In genomic region chr14:17478963-17479362, GRCm38 (mm10) we compare ENCODE assay signal across 29 mouse cellular contexts.
"Had no signal": no experiment of that assay in that cellular context is flagged by ENCODE, and none has a peak within 500 bp of the region (broad histone marks: within the 10 kb centered on the region; RNA-seq: fewer than 3 reads in every experiment).

No protein-coding gene starts in this region.

- H3K27ac ChIP-seq: embryonic facial prominence, embryonic 10.5 days; embryonic facial prominence, embryonic 12.5 days; embryonic facial prominence, embryonic 13.5 days; embryonic facial prominence, embryonic 15.5 days; forebrain, embryonic 10.5 days; forebrain, embryonic 12.5 days; forebrain, embryonic 13.5 days; forebrain, embryonic 15.5 days; gastrocnemius, adult 2 months; heart, adult 2 months had no signal

- H3K4me2 ChIP-seq: embryonic facial prominence, embryonic 12.5 days; embryonic facial prominence, embryonic 13.5 days; embryonic facial prominence, embryonic 15.5 days; forebrain, embryonic 12.5 days; forebrain, embryonic 13.5 days; forebrain, embryonic 15.5 days had no signal

- H3K9ac ChIP-seq: embryonic facial prominence, embryonic 12.5 days; embryonic facial prominence, embryonic 13.5 days; embryonic facial prominence, embryonic 15.5 days; forebrain, embryonic 12.5 days; forebrain, embryonic 13.5 days; forebrain, embryonic 15.5 days; forebrain, postnatal 0 days had no signal

- H3K4me1 ChIP-seq: embryonic facial prominence, embryonic 10.5 days; embryonic facial prominence, embryonic 12.5 days; embryonic facial prominence, embryonic 13.5 days; embryonic facial prominence, embryonic 15.5 days; forebrain, embryonic 10.5 days; forebrain, embryonic 12.5 days; forebrain, embryonic 13.5 days; forebrain, embryonic 15.5 days had no signal

- H3K9me3 ChIP-seq: embryonic facial prominence, embryonic 10.5 days; embryonic facial prominence, embryonic 12.5 days; embryonic facial prominence, embryonic 13.5 days; embryonic facial prominence, embryonic 15.5 days; forebrain, embryonic 10.5 days; forebrain, embryonic 12.5 days; forebrain, embryonic 13.5 days; forebrain, embryonic 15.5 days had no signal

- ATAC-seq: forebrain, embryonic 13.5 days; forebrain, embryonic 14.5 days; forebrain, embryonic 15.5 days; forebrain, embryonic 16.5 days; forebrain, postnatal 0 days had no signal

- H3K36me3 ChIP-seq: embryonic facial prominence, embryonic 10.5 days; embryonic facial prominence, embryonic 12.5 days; embryonic facial prominence, embryonic 13.5 days; embryonic facial prominence, embryonic 15.5 days; forebrain, embryonic 10.5 days; forebrain, embryonic 12.5 days; forebrain, embryonic 15.5 days had no signal

- H3K27me3 ChIP-seq: embryonic facial prominence, embryonic 12.5 days; embryonic facial prominence, embryonic 13.5 days; embryonic facial prominence, embryonic 15.5 days; forebrain, embryonic 12.5 days; forebrain, embryonic 13.5 days; forebrain, embryonic 15.5 days had no signal

- H3K4me3 ChIP-seq: embryonic facial prominence, embryonic 10.5 days; embryonic facial prominence, embryonic 12.5 days; embryonic facial prominence, embryonic 13.5 days; embryonic facial prominence, embryonic 15.5 days; erythroblast, embryonic 14.5 days; forebrain, embryonic 10.5 days; forebrain, embryonic 12.5 days; forebrain, embryonic 13.5 days; forebrain, embryonic 15.5 days; gastrocnemius, adult 2 months; heart, adult 2 months had no signal

- DNase-seq: cerebellum, adult 2 months; cerebellum, adult 8-10 months; cerebellum, adult 9-10 months; cerebellum, adult 9-11 months; cerebellum, postnatal 10 days; cerebellum, postnatal 14 days; cerebellum, postnatal 25 days; cerebellum, postnatal 36 days; embryo, embryonic 11 days; forebrain, postnatal 0 days; gastrocnemius, adult 2 months; gastrocnemius, postnatal 10 days; gastrocnemius, postnatal 14 days; gastrocnemius, postnatal 25 days; gastrocnemius, postnatal 36 days; heart, adult 11 months; heart, adult 18-20 months; heart, adult 2 months had no signal
